Mouse (Mus musculus): ENCODE measurements around the gene Cntnap5c. TPM values are rescaled to one million over a fixed set of nuclear protein-coding genes. Genes with fewer than 3 reads are reported as not detected.

Gene Cntnap5c
- not detected in 2 replicates for polyA plus RNA-seq (2014; fragmentation: Nextera tagmentation; extraction: Ambion mirVana)

DNA sequence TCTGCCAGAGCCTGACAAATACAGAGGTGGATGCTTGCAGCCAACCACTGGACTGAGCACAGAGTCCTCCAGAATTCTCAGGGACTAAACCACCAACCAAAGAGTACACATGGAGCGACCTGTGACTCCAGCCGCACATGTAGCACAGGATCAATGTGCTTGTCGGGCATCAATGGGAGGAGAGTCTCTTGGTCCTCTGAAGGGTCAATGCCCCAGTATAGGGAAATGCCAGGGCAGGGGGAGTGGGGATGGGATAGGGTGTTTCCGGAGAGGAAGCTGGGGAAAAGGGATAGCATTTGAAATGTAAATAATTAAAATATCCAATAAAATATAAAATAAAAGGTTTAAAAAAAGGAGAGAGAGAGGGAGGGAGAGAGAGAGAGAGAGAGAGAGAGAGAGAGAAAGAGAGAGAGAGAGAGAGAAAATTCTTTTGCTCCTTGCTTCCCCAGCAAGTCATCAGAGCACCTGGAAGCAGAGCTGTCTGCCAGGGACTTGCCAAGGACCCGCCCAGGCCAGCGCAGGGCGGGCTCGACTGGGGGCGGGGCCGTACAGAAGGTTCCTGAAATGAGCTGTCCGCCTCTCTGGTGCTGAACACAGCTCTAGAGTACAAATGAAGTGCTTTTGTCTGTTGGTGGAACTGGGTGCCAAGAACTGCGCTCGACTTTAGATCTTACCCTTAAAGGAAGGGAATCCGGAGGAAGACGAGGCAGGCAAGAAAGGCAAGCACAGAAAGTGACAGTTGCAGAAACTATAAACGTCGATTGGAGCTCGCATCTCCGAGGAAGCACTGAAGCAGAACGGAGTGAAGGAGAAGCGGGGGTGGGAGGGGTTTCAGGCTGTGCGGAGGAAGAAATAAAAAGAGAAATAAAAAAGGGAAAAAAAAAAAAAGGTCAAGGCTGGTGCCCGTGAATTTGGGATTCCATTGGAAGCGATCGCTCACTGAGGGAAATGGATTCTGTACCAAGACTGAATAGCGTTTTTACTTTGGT lies at the start of gene Cntnap5c:
Cntnap5c (plus strand) TSS at position 949 of the 989 bp plus-strand sequence.
- Histone ChIP-seq H3K36me3 (ENCODE audit: control insufficient read depth, insufficient read depth, low read length) (no peaks in the 10 kb centered on the region), H3K9ac (ENCODE audit: low read depth, low read length) (no peak within 1 kb of the TSS), H3K4me2 (no peak within 1 kb of the TSS), H3K4me1 (ENCODE audit: control insufficient read depth, insufficient read depth, low read length) (no peaks in the 10 kb centered on the region), H3K27me3 (ENCODE audit: control insufficient read depth, insufficient read depth, low read length) (no peaks in the 10 kb centered on the region), H3K9me3 (replicated peaks; ENCODE audit: control insufficient read depth, low read length) (no peaks in the 10 kb centered on the region), H3K27ac (ENCODE audit: low read depth, low read length) (no peak within 1 kb of the TSS), H3K4me3 (ENCODE audit: low read depth, low read length) (no peak within 1 kb of the TSS)
- WGBS (ENCODE audit: insufficient replicate concordance) = 21% methylated on average over 26 of the region's 26 CpGs
- peak; percentile 71; the same call in 1 of the 2 replicates for ATAC-seq (replicated peaks; ENCODE audit: insufficient number of reproducible peaks, low FRiP score, low TSS enrichment)

GRCm38 (mm10) chr17:57742119-57742518 lies 27.3 kb upstream of the Cntnap5c start, which contains the start of gene Gm21834:
Gene Gm21834 (minus strand): TSS chr17:57742219.
- WGBS (ENCODE audit: insufficient replicate concordance) = 70% methylated on average over 5 of the region's 5 CpGs
- no peaks in the 10 kb centered on the region for H3K4me1 ChIP-seq (ENCODE audit: control insufficient read depth, insufficient read depth, low read length)
- ATAC-seq (replicated peaks; ENCODE audit: insufficient number of reproducible peaks, low FRiP score, low TSS enrichment) = no peak

DNA sequence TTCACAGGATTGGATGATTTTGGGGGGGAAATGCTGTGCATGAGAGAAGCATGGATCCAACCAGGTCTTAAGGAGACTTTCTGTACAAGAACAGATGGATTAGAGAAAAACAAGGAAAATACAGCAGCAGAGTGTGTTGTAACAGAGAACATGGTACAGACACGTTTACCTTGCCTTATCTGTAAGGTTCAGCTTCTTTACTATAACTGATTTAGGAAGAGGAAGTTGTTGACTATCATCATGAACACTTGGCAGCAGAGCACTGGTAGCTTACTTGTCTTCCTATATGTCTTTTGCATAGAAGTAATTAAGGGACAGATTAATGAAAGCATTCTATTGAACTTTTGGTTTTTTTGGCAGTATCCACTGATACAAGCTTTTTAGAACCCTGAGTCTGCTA lies 11.3 kb upstream of the Cntnap5c start:
- Histone ChIP-seq H3K36me3 (ENCODE audit: control insufficient read depth, insufficient read depth, low read length) (no peaks in the 10 kb centered on the region), H3K4me1 (ENCODE audit: control insufficient read depth, insufficient read depth, low read length) (no peaks in the 10 kb centered on the region), H3K4me2 (no peak overlapping the region), H3K9ac (ENCODE audit: low read depth, low read length) (no peak overlapping the region), H3K27ac (ENCODE audit: low read depth, low read length) (no peak overlapping the region), H3K4me3 (ENCODE audit: low read depth, low read length) (no peak overlapping the region), H3K9me3 (replicated peaks; ENCODE audit: control insufficient read depth, low read length) (no peaks in the 10 kb centered on the region), H3K27me3 (ENCODE audit: control insufficient read depth, insufficient read depth, low read length) (no peaks in the 10 kb centered on the region)
- WGBS (ENCODE audit: insufficient replicate concordance) = 56% methylated on average over 1 of the region's 1 CpGs
- ATAC-seq (replicated peaks; ENCODE audit: insufficient number of reproducible peaks, low FRiP score, low TSS enrichment) = no peak

More at GRCm38 (mm10) chr17:57742119-57742518, 27.3 kb upstream of the Cntnap5c start, which contains the start of gene Gm21834:
- Histone ChIP-seq H3K9ac (ENCODE audit: low read depth, low read length) (no peak within 1 kb of the TSS), H3K36me3 (ENCODE audit: control insufficient read depth, insufficient read depth, low read length) (no peaks in the 10 kb centered on the region), H3K9me3 (replicated peaks; ENCODE audit: control insufficient read depth, low read length) (no peaks in the 10 kb centered on the region), H3K27me3 (ENCODE audit: control insufficient read depth, insufficient read depth, low read length) (no peaks in the 10 kb centered on the region), H3K4me2 (no peak within 1 kb of the TSS), H3K4me3 (ENCODE audit: low read depth, low read length) (no peak within 1 kb of the TSS), H3K27ac (ENCODE audit: low read depth, low read length) (no peak within 1 kb of the TSS)

- H3K36me3 ChIP-seq (ENCODE audit: control insufficient read depth, insufficient read depth, low read length) = no peaks in the 10 kb centered on the region
- ATAC-seq (replicated peaks; ENCODE audit: insufficient number of reproducible peaks, low FRiP score, low TSS enrichment) = no peak
- no peak overlapping the region for H3K27ac ChIP-seq (ENCODE audit: low read depth, low read length)
- no peak overlapping the region for H3K4me2 ChIP-seq
- H3K9me3 ChIP-seq (replicated peaks; ENCODE audit: control insufficient read depth, low read length) = no peaks in the 10 kb centered on the region
- no peak overlapping the region for H3K4me3 ChIP-seq (ENCODE audit: low read depth, low read length)
- no peaks in the 10 kb centered on the region for H3K4me1 ChIP-seq (ENCODE audit: control insufficient read depth, insufficient read depth, low read length)
- no peak overlapping the region for H3K9ac ChIP-seq (ENCODE audit: low read depth, low read length)
- no peaks in the 10 kb centered on the region for H3K27me3 ChIP-seq (ENCODE audit: control insufficient read depth, insufficient read depth, low read length)
Measured at GRCm38 (mm10) chr17:57767306-57767705, 2.1 kb upstream of the Cntnap5c start.

DNA sequence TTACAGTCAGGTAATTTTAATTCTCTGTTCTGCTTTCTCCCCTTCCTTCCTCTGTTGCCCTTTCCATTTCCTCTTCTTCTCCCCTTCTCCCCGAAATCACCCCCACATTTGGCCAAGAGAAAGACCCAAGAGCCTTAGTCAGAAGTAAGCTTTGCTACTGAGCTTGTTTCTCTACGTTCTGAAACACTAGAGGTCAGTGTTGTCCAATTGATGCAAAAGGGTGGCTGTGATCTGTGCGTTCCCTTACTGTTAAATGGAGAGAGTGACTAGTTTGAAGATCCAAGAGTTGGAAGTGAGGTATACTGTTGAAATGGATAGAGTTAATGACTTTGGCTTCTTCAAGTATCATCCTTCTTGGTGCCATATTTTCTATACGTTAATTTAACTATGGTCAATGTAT lies 1.5 kb downstream of the Cntnap5c start:
- Histone ChIP-seq H3K9me3 (replicated peaks; ENCODE audit: control insufficient read depth, low read length) (no peaks in the 10 kb centered on the region), H3K4me1 (ENCODE audit: control insufficient read depth, insufficient read depth, low read length) (no peaks in the 10 kb centered on the region), H3K27me3 (ENCODE audit: control insufficient read depth, insufficient read depth, low read length) (no peaks in the 10 kb centered on the region), H3K9ac (ENCODE audit: low read depth, low read length) (no peak overlapping the region), H3K4me2 (no peak overlapping the region), H3K36me3 (ENCODE audit: control insufficient read depth, insufficient read depth, low read length) (no peaks in the 10 kb centered on the region), H3K27ac (ENCODE audit: low read depth, low read length) (no peak overlapping the region), H3K4me3 (ENCODE audit: low read depth, low read length) (no peak overlapping the region)
- no peak for ATAC-seq (replicated peaks; ENCODE audit: insufficient number of reproducible peaks, low FRiP score, low TSS enrichment)
- WGBS (ENCODE audit: insufficient replicate concordance) = 17% methylated on average over 4 of the region's 4 CpGs

- Histone ChIP-seq H3K9ac (ENCODE audit: low read depth, low read length) (no peak overlapping the region), H3K4me2 (no peak overlapping the region), H3K4me1 (ENCODE audit: control insufficient read depth, insufficient read depth, low read length) (no peaks in the 10 kb centered on the region), H3K36me3 (ENCODE audit: control insufficient read depth, insufficient read depth, low read length) (no peaks in the 10 kb centered on the region), H3K27ac (ENCODE audit: low read depth, low read length) (no peak overlapping the region), H3K9me3 (replicated peaks; ENCODE audit: control insufficient read depth, low read length) (no peaks in the 10 kb centered on the region), H3K4me3 (ENCODE audit: low read depth, low read length) (no peak overlapping the region), H3K27me3 (ENCODE audit: control insufficient read depth, insufficient read depth, low read length) (no peaks in the 10 kb centered on the region)
- no peak for ATAC-seq (replicated peaks; ENCODE audit: insufficient number of reproducible peaks, low FRiP score, low TSS enrichment)
- 84% methylated on average over 1 of the region's 1 CpGs for WGBS (ENCODE audit: insufficient replicate concordance)
Measured at GRCm38 (mm10) chr17:57788161-57788799, 18.9 kb downstream of the Cntnap5c start.

DNA sequence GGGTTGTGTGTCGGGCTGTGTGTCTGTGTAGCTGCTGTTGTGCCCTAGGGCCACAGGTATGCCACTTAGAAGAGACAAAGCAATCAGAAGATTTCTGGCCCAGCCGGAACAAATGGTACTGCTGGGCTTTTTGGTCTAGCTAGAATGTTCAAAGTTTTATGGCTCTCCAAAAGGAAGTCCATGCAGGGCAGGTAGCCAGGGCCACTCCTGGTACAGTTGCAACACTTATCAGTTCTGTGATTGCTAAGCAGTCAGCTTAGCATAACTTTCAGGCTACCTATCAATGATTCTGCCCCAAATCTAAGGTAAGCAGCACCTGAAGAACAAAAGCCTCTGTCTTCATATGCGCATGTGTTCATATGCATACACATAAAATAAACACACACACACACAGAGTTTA lies 26.0 kb downstream of the Cntnap5c start:
- Histone ChIP-seq H3K9ac (ENCODE audit: low read depth, low read length) (no peak overlapping the region), H3K36me3 (ENCODE audit: control insufficient read depth, insufficient read depth, low read length) (no peaks in the 10 kb centered on the region), H3K4me1 (ENCODE audit: control insufficient read depth, insufficient read depth, low read length) (no peaks in the 10 kb centered on the region), H3K27me3 (ENCODE audit: control insufficient read depth, insufficient read depth, low read length) (no peaks in the 10 kb centered on the region), H3K27ac (ENCODE audit: low read depth, low read length) (no peak overlapping the region), H3K9me3 (replicated peaks; ENCODE audit: control insufficient read depth, low read length) (no peaks in the 10 kb centered on the region), H3K4me2 (no peak overlapping the region), H3K4me3 (ENCODE audit: low read depth, low read length) (no peak overlapping the region)
- no peak for ATAC-seq (replicated peaks; ENCODE audit: insufficient number of reproducible peaks, low FRiP score, low TSS enrichment)
- 74% methylated on average over 3 of the region's 3 CpGs for WGBS (ENCODE audit: insufficient replicate concordance)

- Histone ChIP-seq H3K4me1 (ENCODE audit: control insufficient read depth, insufficient read depth, low read length) (no peaks in the 10 kb centered on the region), H3K4me3 (ENCODE audit: low read depth, low read length) (no peak overlapping the region), H3K9me3 (replicated peaks; ENCODE audit: control insufficient read depth, low read length) (no peaks in the 10 kb centered on the region), H3K4me2 (no peak overlapping the region), H3K9ac (ENCODE audit: low read depth, low read length) (no peak overlapping the region), H3K36me3 (ENCODE audit: control insufficient read depth, insufficient read depth, low read length) (no peaks in the 10 kb centered on the region), H3K27me3 (ENCODE audit: control insufficient read depth, insufficient read depth, low read length) (no peaks in the 10 kb centered on the region), H3K27ac (ENCODE audit: low read depth, low read length) (no peak overlapping the region)
- no peak for ATAC-seq (replicated peaks; ENCODE audit: insufficient number of reproducible peaks, low FRiP score, low TSS enrichment)
- 70% methylated on average over 3 of the region's 3 CpGs for WGBS (ENCODE audit: insufficient replicate concordance)
Measured at GRCm38 (mm10) chr17:57796668-57797311, 27.4 kb downstream of the Cntnap5c start.

All from heart, embryonic 11.5 days (tissue).